Mouse (Mus musculus) liver, adult 2 months (tissue): Measurements from ENCODE around the gene Tcirg1.

Experiments used
- CTCF ChIP-seq: fragments of 200-500 bp; IDR thresholded peaks from 2 replicates; pipeline ENCODE4 v1.5.1; 2011; ENCODE audit warnings: low read depth, low read length, control low read depth
- POLR2A ChIP-seq: fragments of 200-500 bp; IDR thresholded peaks from 2 replicates; pipeline ENCODE4 v1.6.1; 2011; ENCODE audit warnings: low read length, control low read depth; ENCODE audit not compliant: insufficient read depth; ENCODE audit errors: extremely low read depth

GRCm38 (mm10) chr19:3907876-3908660 is 1.1 kb upstream of the Tcirg1 start:
- TF ChIP-seq CTCF (no peak), POLR2A (no peak)
